Mouse (Mus musculus): ENCODE data around the gene Epb41l5.

Epb41l5 gene

DNA sequence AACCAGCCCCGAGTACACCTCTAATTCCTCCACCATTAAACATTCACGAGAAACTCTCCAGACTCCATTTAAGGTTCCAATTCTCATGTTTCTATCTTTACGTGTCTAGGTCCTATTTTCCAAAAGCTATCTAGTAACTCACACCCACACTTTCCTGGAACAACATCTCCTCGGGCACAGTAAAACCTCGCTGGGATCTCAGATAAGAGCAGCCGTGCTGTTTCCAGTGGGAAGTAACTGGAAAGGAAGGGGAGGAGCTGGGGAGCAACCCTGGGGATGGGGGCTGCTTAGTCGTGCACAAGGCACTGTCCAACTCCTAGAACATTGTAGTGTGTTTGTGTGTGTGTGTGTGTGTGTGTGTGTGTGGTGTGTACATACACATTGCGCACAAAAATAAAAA is 146.9 kb downstream of the Epb41l5 start:
- no peak for DNase-seq (ENCODE audit: low spot score)

DNA sequence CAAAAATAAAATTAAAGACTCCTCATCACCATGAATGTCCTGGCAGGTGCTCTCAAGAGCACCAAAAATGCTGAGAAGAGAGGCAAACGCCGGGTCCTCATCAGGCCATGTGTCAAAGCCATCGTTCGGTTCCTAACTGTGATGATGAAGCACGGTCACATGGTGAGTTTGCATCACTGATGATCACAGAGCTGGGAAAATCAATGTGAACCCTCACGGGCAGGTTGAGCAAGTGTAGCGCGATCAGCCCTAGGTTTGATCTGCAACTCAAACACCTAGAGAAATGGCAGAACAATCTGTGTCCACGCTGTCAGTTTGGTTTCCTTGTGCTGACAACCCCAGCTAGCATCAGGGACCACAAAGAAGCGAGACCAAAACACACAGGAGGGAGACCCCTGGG is 149.3 kb downstream of the Epb41l5 start:
- no peak for DNase-seq (ENCODE audit: low spot score)

DNA sequence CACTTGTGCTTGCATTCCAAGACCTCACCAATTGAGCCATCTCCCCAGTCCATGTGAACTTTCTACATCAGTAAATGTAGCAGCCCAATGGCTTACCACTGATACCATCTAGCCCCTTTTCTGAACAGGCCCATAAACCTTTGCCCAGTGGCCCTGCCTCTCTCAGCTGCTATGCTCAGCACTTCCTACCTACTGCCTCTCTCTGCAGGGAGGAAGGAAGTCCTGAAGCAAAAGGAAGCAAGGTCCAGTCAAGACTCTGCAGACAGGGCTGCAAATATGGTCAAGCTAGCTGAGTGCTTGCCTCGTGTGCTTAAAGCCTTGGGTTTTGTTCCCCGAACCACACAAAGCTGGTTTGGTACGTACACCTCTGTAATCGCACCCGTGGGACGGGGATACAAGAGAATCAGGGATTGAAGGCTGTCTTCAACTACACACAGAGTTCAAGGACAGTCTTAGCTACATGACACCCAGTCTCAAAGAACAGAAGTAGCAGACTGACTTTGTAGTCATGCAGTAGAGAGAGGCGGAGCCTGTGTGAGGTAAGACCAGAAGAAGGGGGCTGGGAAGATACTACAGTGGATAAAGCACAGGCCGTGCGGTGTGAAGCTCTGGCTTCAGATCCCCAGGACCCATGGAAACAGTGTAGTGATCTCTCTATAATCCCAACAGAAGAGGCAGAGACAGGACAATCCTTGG is 150.1 kb downstream of the Epb41l5 start:
- DNase-seq (ENCODE audit: low spot score): no peak

DNA sequence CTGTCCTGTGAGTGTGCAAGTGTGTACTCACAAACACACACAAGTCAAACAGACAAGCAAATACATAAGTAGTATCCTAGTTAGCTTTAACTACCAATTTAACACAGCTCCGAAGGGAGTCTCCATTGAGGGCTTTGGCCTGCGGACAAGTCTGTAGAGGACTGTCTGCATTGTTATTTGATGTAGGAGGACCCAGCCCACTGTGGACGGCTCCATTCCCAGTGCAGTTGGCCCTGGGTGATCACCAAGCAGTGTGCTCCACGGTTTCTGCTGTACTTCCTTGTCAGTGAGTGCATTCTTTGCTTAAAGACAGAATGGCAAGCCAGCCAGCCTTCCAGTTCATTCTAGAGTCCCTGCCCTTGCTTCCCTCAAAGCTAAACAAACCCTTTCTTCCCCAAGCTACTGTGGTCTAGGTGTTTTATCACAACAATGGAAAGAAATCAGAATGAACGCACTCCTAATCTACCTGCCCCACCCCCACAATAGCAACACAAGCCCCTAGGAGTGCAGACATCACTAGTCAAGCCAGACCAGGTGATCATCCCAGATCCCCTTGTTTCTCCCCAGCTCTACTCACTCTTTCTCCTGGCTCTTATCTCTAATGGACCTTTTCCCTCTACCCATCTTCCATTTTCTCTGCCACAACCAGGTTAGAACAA is 151.3 kb downstream of the Epb41l5 start:
- DNase-seq (ENCODE audit: low spot score): no peak

DNA sequence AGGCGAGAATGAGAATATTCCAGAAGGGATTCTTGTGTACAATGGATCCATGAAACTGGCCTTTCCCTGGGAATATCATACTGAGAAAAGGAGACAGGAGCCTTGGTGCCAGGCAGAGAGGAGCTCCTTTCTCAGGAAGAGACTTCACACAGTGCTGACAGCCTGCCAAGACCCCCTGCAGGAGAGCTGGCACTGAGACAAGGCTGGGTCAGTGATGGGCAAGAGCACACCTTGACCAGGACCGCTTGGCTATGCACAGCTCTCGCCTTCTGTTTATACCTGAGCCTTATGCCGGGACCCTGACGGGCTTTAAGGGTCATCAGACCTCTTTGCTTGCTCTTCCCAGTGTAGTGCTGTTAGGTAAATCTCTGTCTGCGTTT is 153.4 kb downstream of the Epb41l5 start:
- no peak for DNase-seq (ENCODE audit: low spot score)

Measured in embryo, embryonic 10 days (tissue).